Mouse (Mus musculus) heart, embryonic 12.5 days (tissue): Measurements from ENCODE around the gene Gm8764. TPM values are rescaled to one million over a fixed set of nuclear protein-coding genes. Genes with fewer than 3 reads are reported as not detected.

Experiments used
- polyA plus RNA-seq: library from polyadenylated mRNA; unstranded; fragments of >200 nt; fragmentation: Nextera tagmentation; extraction: Ambion mirVana; gene quantifications from 2 replicates; pipeline ENCODE4 v1.2.1, GENCODE M21; 2016

Gene Gm8764
- polyA plus RNA-seq, 1 experiment from 2014 or later, result not detected

Other genes starting within 250 kb of the Gm8764 start
- gene Gm21293, start 17.0 kb upstream of the Gm8764 start, polyA plus RNA-seq, result not detected in 2 replicates
- gene Gm6763, start 8.5 kb upstream of the Gm8764 start, polyA plus RNA-seq, result not detected in 2 replicates
- not detected in 2 replicates for gene Gm21304, start 8.5 kb downstream of the Gm8764 start, polyA plus RNA-seq
- not detected in 2 replicates for gene Gm21312, start 17.0 kb downstream of the Gm8764 start, polyA plus RNA-seq
- not detected in 2 replicates for gene Gm20765, start 25.5 kb downstream of the Gm8764 start, polyA plus RNA-seq
- gene Gm4340, start 34.0 kb downstream of the Gm8764 start, polyA plus RNA-seq, result not detected in 2 replicates